Mouse (Mus musculus): ENCODE measurements around the gene Tex52. TPM values are rescaled to one million over a fixed set of nuclear protein-coding genes. Genes with fewer than 3 reads are reported as not detected.
A peak's percentile ranks its signal among the peaks of the same experiment; 100 is the strongest.

Gene Tex52
- polyA plus RNA-seq, 1 experiment from 2014 or later = not detected

GRCm38 (mm10) chr6:128421480-128421879 is 46.2 kb downstream of the Tex52 start:
- H3K27me3 ChIP-seq (replicated peaks; ENCODE audit: control insufficient read depth, insufficient read depth, low read length) = no peaks in the 10 kb centered on the region
- H3K36me3 ChIP-seq (ENCODE audit: control insufficient read depth, insufficient read depth, low read length) = no peaks in the 10 kb centered on the region
- no peak overlapping the region for H3K4me2 ChIP-seq (ENCODE audit: low read depth, low read length)
- WGBS = 81% methylated on average over 3 of the region's 3 CpGs
- peak overlapping the region; percentile 54 for H3K27ac ChIP-seq (ENCODE audit: low read length)
- H3K9me3 ChIP-seq (ENCODE audit: control insufficient read depth, low read length) = no peaks in the 10 kb centered on the region
- no peak overlapping the region for H3K9ac ChIP-seq (ENCODE audit: low read depth, low read length)
- H3K4me1 ChIP-seq (ENCODE audit: control insufficient read depth, insufficient read depth, low read length) = peaks cover 8% of the 10 kb centered on the region
- ATAC-seq = no peak
- no peak overlapping the region for H3K4me3 ChIP-seq (ENCODE audit: low read length)

DNA sequence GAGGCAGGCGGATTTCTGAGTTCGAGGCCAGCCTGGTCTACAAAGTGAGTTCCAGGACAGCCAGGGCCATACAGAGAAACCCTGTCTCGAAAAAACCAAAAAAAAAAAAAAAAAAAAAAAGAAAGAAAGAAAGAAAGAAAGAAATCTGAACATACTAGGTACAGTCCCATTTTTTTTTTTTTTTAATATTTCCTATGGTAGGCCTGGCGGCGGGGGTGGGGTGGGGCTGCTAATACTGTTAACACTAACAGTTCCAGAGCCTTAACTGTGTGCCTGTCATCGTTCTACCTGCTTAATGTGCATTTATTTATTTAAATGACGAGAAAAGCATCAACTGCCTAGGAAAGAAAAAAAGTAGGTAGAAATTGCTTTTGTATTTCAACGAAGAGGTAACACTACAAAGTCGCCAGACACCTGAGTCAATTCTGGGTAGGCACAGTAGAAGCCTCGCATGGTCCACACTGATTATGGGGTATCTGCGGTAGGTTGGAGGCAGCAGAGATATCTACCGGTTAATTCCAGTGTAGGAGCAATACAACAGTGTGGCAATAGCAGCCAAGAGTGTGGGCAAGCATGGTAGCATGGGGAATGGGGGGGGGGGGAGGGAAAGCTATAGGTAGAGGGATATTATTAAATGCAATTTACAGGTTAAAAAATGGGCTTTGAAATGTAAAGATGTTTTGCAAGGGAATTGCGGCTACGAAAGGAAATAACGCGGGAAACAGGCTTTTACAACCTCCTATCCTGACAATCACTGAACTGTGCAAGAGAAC is 48.4 kb downstream of the Tex52 start:
- Histone ChIP-seq H3K27ac (ENCODE audit: low read length) (peak overlapping the region; percentile 84), H3K4me1 (ENCODE audit: control insufficient read depth, insufficient read depth, low read length) (peaks cover 8% of the 10 kb centered on the region), H3K9ac (ENCODE audit: low read depth, low read length) (peak overlapping the region; percentile 83), H3K4me2 (ENCODE audit: low read depth, low read length) (peak overlapping the region; percentile 37), H3K9me3 (ENCODE audit: control insufficient read depth, low read length) (no peaks in the 10 kb centered on the region), H3K36me3 (ENCODE audit: control insufficient read depth, insufficient read depth, low read length) (no peaks in the 10 kb centered on the region), H3K27me3 (replicated peaks; ENCODE audit: control insufficient read depth, insufficient read depth, low read length) (no peaks in the 10 kb centered on the region), H3K4me3 (ENCODE audit: low read length) (peak overlapping the region; percentile 61)
- WGBS = 36% methylated on average over 15 of the region's 16 CpGs
- peak; percentile 43; the same call in 1 of the 2 replicates for ATAC-seq

DNA sequence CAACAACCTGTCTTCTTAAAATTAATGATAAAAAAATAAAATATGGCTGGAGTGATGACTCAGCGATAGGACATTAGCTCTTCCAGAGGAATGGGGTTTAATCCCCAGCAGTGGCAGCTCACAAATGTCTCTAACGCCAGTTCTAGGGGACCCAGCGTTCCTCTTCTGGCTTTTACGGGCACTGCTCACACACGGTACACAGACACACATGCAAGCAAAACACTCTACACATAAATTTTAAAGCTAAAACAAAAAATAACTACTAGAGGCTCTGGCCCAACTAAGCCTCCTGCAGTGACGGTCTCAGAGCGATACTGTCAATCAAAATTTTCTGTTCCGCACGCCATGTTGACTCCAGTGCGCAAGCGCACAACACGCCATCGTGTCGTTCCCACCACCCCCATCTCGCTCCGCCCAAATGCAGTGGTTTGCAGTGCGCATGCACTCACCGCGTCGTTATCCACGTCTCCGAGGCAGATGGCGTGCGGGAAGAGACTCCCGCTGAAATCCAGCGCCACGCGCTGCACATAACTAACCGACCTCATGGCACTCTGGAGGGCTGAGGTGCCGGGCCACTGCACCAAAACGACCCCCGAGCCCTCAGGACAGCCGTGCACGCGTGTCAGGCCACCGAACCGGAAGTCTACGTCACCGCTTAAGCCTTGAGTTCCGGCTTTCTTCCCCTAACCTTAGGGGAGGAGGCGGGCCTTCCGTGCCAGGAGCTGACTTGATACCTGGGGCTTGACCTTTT is 49.2 kb downstream of the Tex52 start, which contains the start of gene Itfg2:
Itfg2 (minus strand) TSS at position 663 of the 751 bp plus-strand sequence.
- peak; percentile 96 for ATAC-seq
- Histone ChIP-seq H3K4me3 (ENCODE audit: low read length) (peak within 1 kb of the TSS; percentile 61), H3K36me3 (ENCODE audit: control insufficient read depth, insufficient read depth, low read length) (no peaks in the 10 kb centered on the region), H3K9me3 (ENCODE audit: control insufficient read depth, low read length) (no peaks in the 10 kb centered on the region), H3K27me3 (replicated peaks; ENCODE audit: control insufficient read depth, insufficient read depth, low read length) (no peaks in the 10 kb centered on the region), H3K4me1 (ENCODE audit: control insufficient read depth, insufficient read depth, low read length) (peaks cover 8% of the 10 kb centered on the region), H3K27ac (ENCODE audit: low read length) (peak within 1 kb of the TSS; percentile 94), H3K9ac (ENCODE audit: low read depth, low read length) (peak within 1 kb of the TSS; percentile 83), H3K4me2 (ENCODE audit: low read depth, low read length) (peak within 1 kb of the TSS; percentile 37)
- under 1% methylated on average over 42 of the region's 42 CpGs for WGBS

DNA sequence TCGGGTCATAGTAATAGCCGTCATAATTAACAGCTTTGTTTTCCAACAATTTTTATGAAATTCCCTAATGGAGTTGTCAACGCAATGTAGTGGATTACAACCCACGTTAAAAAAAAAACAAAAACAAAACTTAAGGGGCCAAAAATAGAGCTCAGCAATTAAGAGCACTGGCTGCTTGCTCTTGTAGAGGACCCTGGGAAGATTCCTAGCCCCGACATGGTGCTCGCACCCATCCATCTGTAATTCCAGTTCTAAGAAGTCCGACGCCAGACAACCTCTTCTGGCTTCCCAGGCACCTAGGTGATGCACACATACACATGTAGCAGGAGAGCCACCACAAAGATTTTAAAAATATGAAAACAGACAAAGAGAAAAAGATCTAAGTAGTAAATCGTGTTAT is 49.8 kb downstream of the Tex52 start:
- Histone ChIP-seq H3K36me3 (ENCODE audit: control insufficient read depth, insufficient read depth, low read length) (peaks cover 4% of the 10 kb centered on the region), H3K9me3 (ENCODE audit: control insufficient read depth, low read length) (no peaks in the 10 kb centered on the region), H3K9ac (ENCODE audit: low read depth, low read length) (peak overlapping the region; percentile 83), H3K4me3 (ENCODE audit: low read length) (peak overlapping the region; percentile 61), H3K4me1 (ENCODE audit: control insufficient read depth, insufficient read depth, low read length) (peaks cover 8% of the 10 kb centered on the region), H3K27ac (ENCODE audit: low read length) (peak overlapping the region; percentile 94; the same call in 1 of the 2 replicates), H3K27me3 (replicated peaks; ENCODE audit: control insufficient read depth, insufficient read depth, low read length) (no peaks in the 10 kb centered on the region), H3K4me2 (ENCODE audit: low read depth, low read length) (peak overlapping the region; percentile 37)
- ATAC-seq = no peak
- WGBS = 15% methylated on average over 9 of the region's 9 CpGs

DNA sequence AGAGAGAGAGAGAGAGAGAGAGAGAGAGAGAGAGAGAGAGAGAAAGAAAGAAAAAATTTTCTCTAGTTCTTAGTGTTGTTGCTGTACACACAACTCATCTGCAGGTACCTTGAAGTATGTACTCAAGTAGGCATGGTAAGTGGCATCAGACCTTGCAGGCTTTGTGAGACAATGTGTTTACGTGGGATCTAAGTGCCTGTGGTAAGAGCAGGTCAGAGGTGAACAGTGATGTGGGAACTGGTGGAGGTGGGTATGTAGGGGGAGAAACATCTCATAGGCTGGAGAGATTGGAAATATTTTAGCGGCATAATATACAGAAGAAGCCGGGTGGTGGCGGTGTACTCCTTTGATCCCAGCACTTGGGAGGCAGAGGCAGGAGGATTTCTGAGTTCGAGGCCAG is 52.3 kb downstream of the Tex52 start:
- Histone ChIP-seq H3K4me2 (ENCODE audit: low read depth, low read length) (no peak overlapping the region), H3K27ac (ENCODE audit: low read length) (no peak overlapping the region), H3K9me3 (ENCODE audit: control insufficient read depth, low read length) (no peaks in the 10 kb centered on the region), H3K27me3 (replicated peaks; ENCODE audit: control insufficient read depth, insufficient read depth, low read length) (no peaks in the 10 kb centered on the region), H3K9ac (ENCODE audit: low read depth, low read length) (no peak overlapping the region), H3K4me3 (ENCODE audit: low read length) (no peak overlapping the region), H3K4me1 (ENCODE audit: control insufficient read depth, insufficient read depth, low read length) (0 out of 2 replicates have a peak, but pooled peaks cover 2% of the 10 kb centered on the region), H3K36me3 (ENCODE audit: control insufficient read depth, insufficient read depth, low read length) (peaks cover 24% of the 10 kb centered on the region)
- WGBS = 87% methylated on average over 5 of the region's 5 CpGs
- ATAC-seq = no peak

- Histone ChIP-seq H3K36me3 (ENCODE audit: control insufficient read depth, insufficient read depth, low read length) (peaks cover 36% of the 10 kb centered on the region), H3K4me1 (ENCODE audit: control insufficient read depth, insufficient read depth, low read length) (0 out of 2 replicates have a peak, but pooled peaks cover 2% of the 10 kb centered on the region), H3K4me2 (ENCODE audit: low read depth, low read length) (no peak overlapping the region), H3K9ac (ENCODE audit: low read depth, low read length) (no peak overlapping the region), H3K27ac (ENCODE audit: low read length) (no peak overlapping the region), H3K27me3 (replicated peaks; ENCODE audit: control insufficient read depth, insufficient read depth, low read length) (no peaks in the 10 kb centered on the region), H3K4me3 (ENCODE audit: low read length) (no peak overlapping the region), H3K9me3 (ENCODE audit: control insufficient read depth, low read length) (no peaks in the 10 kb centered on the region)
- no peak for ATAC-seq
- WGBS = 95% methylated on average over 2 of the region's 2 CpGs
Observed at GRCm38 (mm10) chr6:128429300-128429699, 54.0 kb downstream of the Tex52 start.

DNA sequence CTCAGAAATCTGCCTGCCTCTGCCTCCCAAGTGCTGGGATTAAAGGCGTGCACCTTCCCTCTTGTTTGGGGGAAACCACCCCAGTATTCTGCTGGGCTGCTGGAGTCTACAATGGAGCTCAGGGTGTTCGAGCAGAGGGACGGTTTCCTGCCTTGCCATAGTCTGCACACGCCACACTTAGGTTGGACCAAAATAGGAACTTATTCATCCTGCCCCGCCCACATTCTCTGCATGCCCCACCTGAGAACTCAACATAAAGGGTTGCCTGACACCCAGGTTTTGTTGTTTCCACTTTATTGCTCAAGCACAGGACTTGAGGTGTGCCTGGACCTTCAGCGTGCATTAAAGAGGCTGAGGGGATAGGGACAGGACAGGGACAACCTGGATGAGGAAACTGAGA is 54.6 kb downstream of the Tex52 start:
- 0 out of 2 replicates have a peak, but pooled peaks have one; percentile 26 for ATAC-seq
- H3K36me3 ChIP-seq (ENCODE audit: control insufficient read depth, insufficient read depth, low read length) = peaks cover 40% of the 10 kb centered on the region

GRCm38 (mm10) chr6:128432356-128432915 is 57.2 kb downstream of the Tex52 start:
- Histone ChIP-seq H3K27ac (ENCODE audit: low read length) (no peak overlapping the region), H3K4me1 (ENCODE audit: control insufficient read depth, insufficient read depth, low read length) (peaks cover 10% of the 10 kb centered on the region), H3K36me3 (ENCODE audit: control insufficient read depth, insufficient read depth, low read length) (peaks cover 52% of the 10 kb centered on the region), H3K4me2 (ENCODE audit: low read depth, low read length) (no peak overlapping the region), H3K9ac (ENCODE audit: low read depth, low read length) (no peak overlapping the region), H3K27me3 (replicated peaks; ENCODE audit: control insufficient read depth, insufficient read depth, low read length) (no peaks in the 10 kb centered on the region), H3K9me3 (ENCODE audit: control insufficient read depth, low read length) (no peaks in the 10 kb centered on the region), H3K4me3 (ENCODE audit: low read length) (no peak overlapping the region)
- WGBS = 85% methylated on average over 13 of the region's 13 CpGs
- ATAC-seq = no peak

More for the DNA sequence above, 54.6 kb downstream of the Tex52 start:
- H3K9me3 ChIP-seq (ENCODE audit: control insufficient read depth, low read length) = no peaks in the 10 kb centered on the region
- H3K4me1 ChIP-seq (ENCODE audit: control insufficient read depth, insufficient read depth, low read length) = 0 out of 2 replicates have a peak, but pooled peaks cover 2% of the 10 kb centered on the region
- no peak overlapping the region for H3K27ac ChIP-seq (ENCODE audit: low read length)
- WGBS = 80% methylated on average over 6 of the region's 6 CpGs
- no peak overlapping the region for H3K4me3 ChIP-seq (ENCODE audit: low read length)
- H3K4me2 ChIP-seq (ENCODE audit: low read depth, low read length) = no peak overlapping the region
- H3K9ac ChIP-seq (ENCODE audit: low read depth, low read length) = no peak overlapping the region
- H3K27me3 ChIP-seq (replicated peaks; ENCODE audit: control insufficient read depth, insufficient read depth, low read length) = no peaks in the 10 kb centered on the region

DNA sequence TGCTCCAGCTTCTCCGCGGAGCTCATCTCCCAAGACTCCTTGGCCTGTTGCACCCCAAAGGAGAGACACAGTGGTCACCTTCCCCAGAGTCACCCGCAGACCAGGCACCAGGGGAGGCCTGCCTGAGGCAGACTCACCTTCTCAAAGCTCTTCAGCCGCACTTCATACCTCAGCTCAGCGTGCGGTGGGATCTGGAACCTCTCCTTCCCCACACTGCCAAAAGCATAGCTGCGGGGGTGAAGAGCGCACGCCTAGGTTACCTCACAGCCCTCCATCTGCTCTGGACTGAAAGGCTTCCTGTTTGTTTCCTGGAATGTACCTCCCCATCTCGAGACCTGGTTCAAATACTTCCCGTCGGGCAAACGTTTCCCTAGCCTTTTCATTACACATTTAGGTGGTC is 58.3 kb downstream of the Tex52 start:
- Histone ChIP-seq H3K36me3 (ENCODE audit: control insufficient read depth, insufficient read depth, low read length) (peaks cover 52% of the 10 kb centered on the region), H3K27ac (ENCODE audit: low read length) (no peak overlapping the region), H3K4me1 (ENCODE audit: control insufficient read depth, insufficient read depth, low read length) (peaks cover 10% of the 10 kb centered on the region), H3K4me3 (ENCODE audit: low read length) (no peak overlapping the region), H3K4me2 (ENCODE audit: low read depth, low read length) (no peak overlapping the region), H3K9ac (ENCODE audit: low read depth, low read length) (no peak overlapping the region), H3K9me3 (ENCODE audit: control insufficient read depth, low read length) (no peaks in the 10 kb centered on the region), H3K27me3 (replicated peaks; ENCODE audit: control insufficient read depth, insufficient read depth, low read length) (no peaks in the 10 kb centered on the region)
- 96% methylated on average over 13 of the region's 13 CpGs for WGBS
- ATAC-seq = no peak
